Mouse (Mus musculus) G1E (cell line): ENCODE results near the gene Ramp2. TPM values are rescaled to one million over a fixed set of nuclear protein-coding genes. Genes with fewer than 3 reads are reported as not detected.

ENCODE experiments used
- ATAC-seq: 2 replicates; pipeline ENCODE4 v1.8.0; 2016; ENCODE audit warnings: mild to moderate bottlenecking; ENCODE audit not compliant: insufficient number of reproducible peaks, poor library complexity, low FRiP score, severe bottlenecking; ENCODE audit errors: extremely low read depth
- DNase-seq: peaks from one replicate; pipeline ENCODE4 v3.0.0; 2012; ENCODE audit warnings: low spot score
- H3K27me3 ChIP-seq: 2 replicates; pipeline ENCODE4 v1.6.1; 2012; ENCODE audit warnings: mild to moderate bottlenecking, low read length, inconsistent platforms; ENCODE audit not compliant: insufficient read depth
- H3K36me3 ChIP-seq: replicated peaks from 2 replicates; pipeline ENCODE3; 2012; ENCODE audit warnings: mild to moderate bottlenecking, inconsistent platforms
- H3K4me1 ChIP-seq: 2 replicates; pipeline ENCODE4 v1.6.1; 2012; ENCODE audit warnings: low read depth, low read length, inconsistent platforms, mixed read lengths; ENCODE audit not compliant: insufficient read depth
- H3K4me3 ChIP-seq: 2 replicates; pipeline ENCODE4 v1.5.1; 2012; ENCODE audit warnings: low read depth, mild to moderate bottlenecking, inconsistent platforms, low read length, moderate library complexity, mixed read lengths
- H3K9me3 ChIP-seq: replicated peaks from 2 replicates; pipeline ENCODE4 v1.6.1; 2012; ENCODE audit warnings: inconsistent platforms
- CTCF ChIP-seq: IDR thresholded peaks from 2 replicates; pipeline ENCODE4 v1.5.1; 2012; ENCODE audit warnings: low read depth, low read length, inconsistent platforms, mixed read lengths
- GATA1 ChIP-seq: IDR thresholded peaks from 2 replicates; pipeline ENCODE4 v1.6.1; 2012; ENCODE audit warnings: borderline replicate concordance, low read length, inconsistent platforms, mixed read lengths
- GATA2 ChIP-seq: IDR thresholded peaks from 2 replicates; pipeline ENCODE4 v1.6.1; 2012; ENCODE audit warnings: low read depth, low read length, inconsistent platforms, borderline replicate concordance
- POLR2AphosphoS5 ChIP-seq: IDR thresholded peaks from 2 replicates; pipeline ENCODE4 v1.6.1; 2012; ENCODE audit warnings: low read depth, low read length, inconsistent platforms; ENCODE audit not compliant: insufficient replicate concordance
- TAL1 ChIP-seq: conservative IDR thresholded peaks from 2 replicates; pipeline ENCODE4 v1.6.1; 2012; ENCODE audit warnings: low read depth, low read length, inconsistent platforms, mixed read lengths
- polyA plus RNA-seq: library from polyadenylated mRNA; stranded (reverse); fragments of >175 nt; gene quantifications from 2 replicates; pipeline ENCODE4 v1.2.3, GENCODE M21; 2012
- total RNA-seq, 2 experiments: library from RNA; stranded (forward) in 1 of 2; stranded (reverse) in 1 of 2; fragments of 200-1000 nt in 1 of 2; fragments of >200 nt in 1 of 2; fragmentation: Nextera tagmentation in 1 of 2; gene quantifications; 2 replicates each; pipeline ENCODE4 v1.2.3; 2014 to 2017

The Ramp2 gene
- total and polyA plus RNA-seq, 3 experiments, result 0.04 to 0.27 TPM; not detected in 1

GRCm38 (mm10) chr11:101229361-101229900 lies 16.4 kb upstream of the Ramp2 start:
- ATAC-seq (no peak), DNase-seq (no peak)
- peaks cover 71% of the 10 kb centered on the region for H3K4me1 ChIP-seq
- H3K36me3 ChIP-seq, result peaks cover 3% of the 10 kb centered on the region
- peaks cover 38% of the 10 kb centered on the region for H3K27me3 ChIP-seq
- no peaks in the 10 kb centered on the region for H3K9me3 ChIP-seq
- no peak overlapping the region for H3K4me3 ChIP-seq
- TF ChIP-seq POLR2AphosphoS5, result no peak
- TF ChIP-seq CTCF, result no peak
- no peak for TF ChIP-seq TAL1

GRCm38 (mm10) chr11:101230061-101230511 lies 15.7 kb upstream of the Ramp2 start:
- Histone ChIP-seq H3K4me3 (no peak overlapping the region), H3K27me3 (peaks cover 40% of the 10 kb centered on the region), H3K4me1 (peaks cover 68% of the 10 kb centered on the region), H3K36me3 (no peaks in the 10 kb centered on the region), H3K9me3 (no peaks in the 10 kb centered on the region)
- ATAC-seq, result no peak
- no peak for TF ChIP-seq POLR2AphosphoS5
- no peak for TF ChIP-seq TAL1
- TF ChIP-seq GATA2, result no peak
- TF ChIP-seq GATA1, result no peak
- TF ChIP-seq CTCF, result no peak
- DNase-seq, result no peak

- no peaks in the 10 kb centered on the region for H3K9me3 ChIP-seq
- H3K27me3 ChIP-seq, result peaks cover 40% of the 10 kb centered on the region
These were observed 15.3 kb upstream of the Ramp2 start for GRCm38 (mm10) chr11:101230526-101230925.

DNA sequence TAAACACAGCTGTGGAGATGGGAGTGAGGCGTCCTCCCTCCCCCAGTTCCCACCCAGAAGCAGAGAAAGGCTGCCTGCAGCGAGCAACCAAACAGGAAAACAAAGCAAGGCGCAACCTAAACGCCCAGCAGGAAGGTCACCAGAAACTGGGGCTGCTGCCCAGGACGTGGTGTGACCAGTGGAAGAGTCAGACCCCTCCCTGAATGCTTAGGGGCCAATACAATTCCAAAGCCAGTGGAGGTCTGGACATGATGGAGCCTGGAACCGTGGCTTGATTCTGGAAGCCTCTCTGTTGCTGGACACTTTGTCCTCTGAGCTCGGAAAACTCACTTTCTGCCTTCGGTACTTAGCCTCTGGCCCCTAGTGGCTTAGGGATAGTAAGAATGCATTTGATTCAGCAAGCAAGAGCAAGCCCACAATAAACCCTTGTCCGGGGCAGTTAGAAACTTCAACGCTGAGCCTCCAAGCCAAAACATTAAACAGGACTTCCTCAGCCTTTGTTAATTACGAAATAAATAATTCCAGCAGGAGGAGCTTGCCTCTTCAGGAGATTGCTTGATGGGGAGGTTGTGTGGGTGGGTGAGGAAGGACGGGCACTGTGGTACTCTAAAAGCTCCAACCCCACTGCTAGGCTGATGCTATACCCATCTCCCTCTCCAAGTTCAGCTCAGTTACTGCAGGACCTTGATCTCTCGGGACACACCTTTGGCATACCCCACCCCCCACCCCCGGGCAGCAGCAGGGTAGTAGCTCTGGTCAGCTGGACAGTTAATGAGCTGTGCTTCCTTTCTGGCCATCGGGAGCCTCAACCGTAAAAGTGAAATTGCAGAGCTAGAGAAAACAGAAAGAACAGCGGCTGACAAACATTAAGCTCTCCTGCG lies 14.6 kb upstream of the Ramp2 start:
- no peaks in the 10 kb centered on the region for H3K36me3 ChIP-seq
- H3K4me1 ChIP-seq, result peaks cover 60% of the 10 kb centered on the region
- H3K27me3 ChIP-seq, result peaks cover 40% of the 10 kb centered on the region
- H3K4me3 ChIP-seq, result peak overlapping the region; percentile 31; the same call in 1 of the 2 replicates
- TF ChIP-seq GATA2, result no peak
- no peak for TF ChIP-seq POLR2AphosphoS5
- no peak for TF ChIP-seq CTCF
- no peak for TF ChIP-seq GATA1
- no peak for TF ChIP-seq TAL1
- no peaks in the 10 kb centered on the region for H3K9me3 ChIP-seq
- ATAC-seq, result no peak
- DNase-seq, result no peak

More at GRCm38 (mm10) chr11:101230526-101230925, 15.3 kb upstream of the Ramp2 start:
- H3K4me3 ChIP-seq, result no peak overlapping the region
- no peaks in the 10 kb centered on the region for H3K36me3 ChIP-seq
- H3K4me1 ChIP-seq, result peaks cover 64% of the 10 kb centered on the region
- no peak for TF ChIP-seq GATA2
- TF ChIP-seq TAL1, result no peak
- TF ChIP-seq CTCF, result no peak
- no peak for TF ChIP-seq POLR2AphosphoS5
- TF ChIP-seq GATA1, result no peak
- ATAC-seq (no peak), DNase-seq (no peak)

GRCm38 (mm10) chr11:101232010-101232839 lies 13.6 kb upstream of the Ramp2 start:
- Histone ChIP-seq H3K36me3 (no peaks in the 10 kb centered on the region), H3K27me3 (peaks cover 45% of the 10 kb centered on the region), H3K4me3 (no peak overlapping the region; the same call in 1 of the 2 replicates), H3K9me3 (no peaks in the 10 kb centered on the region), H3K4me1 (peaks cover 56% of the 10 kb centered on the region)
- ATAC-seq, result peak; percentile 80
- TF ChIP-seq POLR2AphosphoS5, result no peak
- no peak for TF ChIP-seq CTCF
- no peak; the same call in 1 of the 2 replicates for TF ChIP-seq TAL1
- TF ChIP-seq GATA2, result no peak
- TF ChIP-seq GATA1, result no peak
- peak; percentile 34 for DNase-seq

- DNase-seq (no peak), ATAC-seq (no peak)
- peaks cover 43% of the 10 kb centered on the region for H3K27me3 ChIP-seq
- H3K4me3 ChIP-seq, result no peak overlapping the region
- no peaks in the 10 kb centered on the region for H3K9me3 ChIP-seq
- TF ChIP-seq POLR2AphosphoS5 (no peak), TAL1 (0 out of 2 replicates have a peak, but pooled peaks have one; percentile 39)
- H3K4me1 ChIP-seq, result peaks cover 47% of the 10 kb centered on the region
- H3K36me3 ChIP-seq, result no peaks in the 10 kb centered on the region
These were observed 12.6 kb upstream of the Ramp2 start for GRCm38 (mm10) chr11:101233240-101233639.
